Mouse (Mus musculus) kidney, embryonic 16.5 days (tissue): ENCODE data around the gene Zdhhc4. TPM values are rescaled to one million over a fixed set of nuclear protein-coding genes. Genes with fewer than 3 reads are reported as not detected.
A peak's percentile ranks its signal among the peaks of the same experiment; 100 is the strongest.

ENCODE experiments used
- ATAC-seq: fragments of 200-750 bp; cut with Nextera tagmentation; 2 replicates; pipeline ENCODE4 v1.8.0; 2017; ENCODE audit warnings: moderate TSS enrichment; ENCODE audit not compliant: low FRiP score, low TSS enrichment
- H3K27ac ChIP-seq: fragments of 300-500 bp; sonication (generic); 2 replicates; pipeline ENCODE4 v1.5.1; 2014; ENCODE audit warnings: low read length
- H3K27me3 ChIP-seq: fragments of 300-500 bp; sonication (generic); 2 replicates; pipeline ENCODE4 v1.6.1; 2014; ENCODE audit warnings: low read length, control low read depth, mixed read lengths; ENCODE audit not compliant: insufficient read depth
- H3K36me3 ChIP-seq: fragments of 300-500 bp; sonication (generic); 2 replicates; pipeline ENCODE4 v1.6.1; 2014; ENCODE audit warnings: low read length, control low read depth, mixed read lengths; ENCODE audit not compliant: insufficient read depth
- H3K4me1 ChIP-seq: fragments of 300-500 bp; sonication (generic); 2 replicates; pipeline ENCODE4 v1.6.1; 2014; ENCODE audit warnings: low read length, control low read depth, mixed read lengths; ENCODE audit not compliant: insufficient read depth
- H3K4me2 ChIP-seq: fragments of 300-500 bp; sonication (generic); replicated peaks from 2 replicates; pipeline ENCODE4 v1.6.1; 2014; ENCODE audit warnings: low read depth, low read length
- H3K4me3 ChIP-seq: fragments of 300-500 bp; sonication (generic); 2 replicates; pipeline ENCODE4 v1.5.1; 2014; ENCODE audit warnings: mild to moderate bottlenecking, low read length
- H3K9ac ChIP-seq: fragments of 300-500 bp; sonication (generic); replicated peaks from 2 replicates; pipeline ENCODE4 v1.6.1; 2014; ENCODE audit warnings: low read length
- H3K9me3 ChIP-seq: fragments of 300-500 bp; sonication (generic); 2 replicates; pipeline ENCODE4 v1.6.1; 2016; ENCODE audit warnings: low read length, control low read depth
- WGBS: fragments of 180-500 bp; shearing (Covaris S2); extraction: QIAGEN DNeasy Blood & Tissue Kit; methylation state at CpG from one replicate; pipeline ENCODE4 v1.1.7; 2014; 5-methylcytosine and 5-hydroxymethylcytosine counted together
- polyA plus RNA-seq: library from polyadenylated mRNA; unstranded; fragments of >200 nt; fragmentation: Nextera tagmentation; extraction: Ambion mirVana; gene quantifications from 2 replicates; pipeline ENCODE4 v1.2.1, GENCODE M21; 2015

Zdhhc4 gene
- polyA plus RNA-seq, 1 experiment from 2014 or later = 81.9 TPM

GRCm38 (mm10) chr5:143336559-143336958, 7.5 kb upstream of the Zdhhc4 start:
- Histone ChIP-seq H3K4me2 (no peak overlapping the region), H3K4me3 (no peak overlapping the region), H3K36me3 (no peaks in the 10 kb centered on the region), H3K9me3 (no peaks in the 10 kb centered on the region), H3K4me1 (no peaks in the 10 kb centered on the region), H3K27ac (no peak overlapping the region), H3K27me3 (no peaks in the 10 kb centered on the region), H3K9ac (no peak overlapping the region)
- WGBS = 57% methylated on average over 6 of the region's 6 CpGs
- no peak for ATAC-seq

- WGBS = 71% methylated on average over 7 of the region's 7 CpGs
- H3K4me3 ChIP-seq = no peak overlapping the region
- no peak for ATAC-seq
- no peaks in the 10 kb centered on the region for H3K9me3 ChIP-seq
- no peak overlapping the region for H3K27ac ChIP-seq
- no peaks in the 10 kb centered on the region for H3K27me3 ChIP-seq
- H3K9ac ChIP-seq = no peak overlapping the region
- H3K4me1 ChIP-seq = no peaks in the 10 kb centered on the region
- no peak overlapping the region for H3K4me2 ChIP-seq
- no peaks in the 10 kb centered on the region for H3K36me3 ChIP-seq
Observed at GRCm38 (mm10) chr5:143335089-143335460, 6.0 kb upstream of the Zdhhc4 start.

GRCm38 (mm10) chr5:143334418-143335088, 5.5 kb upstream of the Zdhhc4 start:
- 55% methylated on average over 14 of the region's 14 CpGs for WGBS
- ATAC-seq = no peak; the same call in 1 of the 2 replicates
- H3K4me2 ChIP-seq = no peak overlapping the region

GRCm38 (mm10) chr5:143333872-143334271, 4.8 kb upstream of the Zdhhc4 start:
- Histone ChIP-seq H3K27me3 (no peaks in the 10 kb centered on the region), H3K9ac (no peak overlapping the region), H3K4me2 (0 out of 2 replicates have a peak overlapping the region, but pooled peaks have one; percentile 5), H3K4me3 (no peak overlapping the region), H3K9me3 (no peaks in the 10 kb centered on the region), H3K36me3 (no peaks in the 10 kb centered on the region), H3K4me1 (peaks cover 6% of the 10 kb centered on the region; the same call in 1 of the 2 replicates), H3K27ac (no peak overlapping the region)
- WGBS = 18% methylated on average over 5 of the region's 5 CpGs
- no peak for ATAC-seq

More at GRCm38 (mm10) chr5:143334418-143335088, 5.5 kb upstream of the Zdhhc4 start:
- H3K4me1 ChIP-seq = peaks cover 5% of the 10 kb centered on the region; the same call in 1 of the 2 replicates
- no peak overlapping the region for H3K27ac ChIP-seq
- H3K9me3 ChIP-seq = no peaks in the 10 kb centered on the region
- H3K36me3 ChIP-seq = no peaks in the 10 kb centered on the region
- H3K27me3 ChIP-seq = no peaks in the 10 kb centered on the region
- H3K4me3 ChIP-seq = no peak overlapping the region
- no peak overlapping the region for H3K9ac ChIP-seq

GRCm38 (mm10) chr5:143317288-143317610, 11.8 kb downstream of the Zdhhc4 start:
- no peak overlapping the region for H3K4me2 ChIP-seq
- 57% methylated on average over 8 of the region's 8 CpGs for WGBS
- no peaks in the 10 kb centered on the region for H3K9me3 ChIP-seq
- H3K27ac ChIP-seq = no peak overlapping the region
- H3K9ac ChIP-seq = no peak overlapping the region
- ATAC-seq = no peak
- H3K27me3 ChIP-seq = no peaks in the 10 kb centered on the region
- peaks cover 55% of the 10 kb centered on the region for H3K36me3 ChIP-seq
- H3K4me1 ChIP-seq = peaks cover 16% of the 10 kb centered on the region
- no peak overlapping the region for H3K4me3 ChIP-seq

GRCm38 (mm10) chr5:143316605-143317287, 12.3 kb downstream of the Zdhhc4 start:
- Histone ChIP-seq H3K4me2 (no peak overlapping the region), H3K9me3 (no peaks in the 10 kb centered on the region), H3K9ac (no peak overlapping the region), H3K27me3 (no peaks in the 10 kb centered on the region), H3K27ac (no peak overlapping the region), H3K36me3 (peaks cover 56% of the 10 kb centered on the region), H3K4me3 (no peak overlapping the region), H3K4me1 (peaks cover 16% of the 10 kb centered on the region)
- ATAC-seq = no peak
- 89% methylated on average over 5 of the region's 5 CpGs for WGBS

- Histone ChIP-seq H3K27ac (no peak overlapping the region), H3K9me3 (no peaks in the 10 kb centered on the region), H3K4me3 (peak overlapping the region; percentile 89), H3K36me3 (peaks cover 49% of the 10 kb centered on the region), H3K4me1 (peaks cover 16% of the 10 kb centered on the region), H3K9ac (peak overlapping the region; percentile 95), H3K27me3 (no peaks in the 10 kb centered on the region), H3K4me2 (peak overlapping the region; percentile 77)
- no peak; the same call in 1 of the 2 replicates for ATAC-seq
- 13% methylated on average over 8 of the region's 8 CpGs for WGBS
Observed at GRCm38 (mm10) chr5:143315514-143315888, 13.6 kb downstream of the Zdhhc4 start.

- peaks cover 49% of the 10 kb centered on the region for H3K36me3 ChIP-seq
- H3K4me2 ChIP-seq = peak within 1 kb of the TSS; percentile 77
- H3K4me1 ChIP-seq = peaks cover 16% of the 10 kb centered on the region
- peak within 1 kb of the TSS; percentile 89 for H3K4me3 ChIP-seq
- H3K9ac ChIP-seq = peak within 1 kb of the TSS; percentile 95
- H3K9me3 ChIP-seq = no peaks in the 10 kb centered on the region
- under 1% methylated on average over 101 of the region's 101 CpGs for WGBS
- no peaks in the 10 kb centered on the region for H3K27me3 ChIP-seq
- ATAC-seq = peak; percentile 86
- H3K27ac ChIP-seq = peak within 1 kb of the TSS; percentile 90
Observed at GRCm38 (mm10) chr5:143314730-143315513, 14.1 kb downstream of the Zdhhc4 start, which contains the start of gene E130309D02Rik. TSS of gene E130309D02Rik (minus strand) at chr5:143315360.

GRCm38 (mm10) chr5:143314183-143314729, 14.8 kb downstream of the Zdhhc4 start:
- H3K9me3 ChIP-seq = no peaks in the 10 kb centered on the region
- peaks cover 50% of the 10 kb centered on the region for H3K36me3 ChIP-seq
- H3K27ac ChIP-seq = peak overlapping the region; percentile 90
- H3K27me3 ChIP-seq = no peaks in the 10 kb centered on the region
- peaks cover 16% of the 10 kb centered on the region for H3K4me1 ChIP-seq
- WGBS = 2% methylated on average over 16 of the region's 16 CpGs
- ATAC-seq = no peak
- peak overlapping the region; percentile 89 for H3K4me3 ChIP-seq
- H3K4me2 ChIP-seq = peak overlapping the region; percentile 77
- peak overlapping the region; percentile 95 for H3K9ac ChIP-seq
